Mouse (Mus musculus): ENCODE data around the gene Armc7. TPM values are rescaled to one million over a fixed set of nuclear protein-coding genes. Genes with fewer than 3 reads are reported as not detected.

The Armc7 gene
- polyA plus RNA-seq, 1 experiment: 6.2 TPM

GRCm38 (mm10) chr11:115515021-115515420 is 39.6 kb downstream of the Armc7 start:
- Histone ChIP-seq H3K36me3 (ENCODE audit: control insufficient read depth, insufficient read depth) (no peaks in the 10 kb centered on the region), H3K79me2 (ENCODE audit: control insufficient read depth, insufficient read depth) (peaks cover 41% of the 10 kb centered on the region), H3K4me2 (ENCODE audit: low read depth) (peak overlapping the region; percentile 96), H3K4me3 (peak overlapping the region; percentile 92), H3K27me3 (ENCODE audit: control insufficient read depth, insufficient read depth, insufficient read length) (no peaks in the 10 kb centered on the region), H3ac (ENCODE audit: control insufficient read depth, insufficient read length) (no peak overlapping the region)
- no peak for TF ChIP-seq MYOD1 (IDR thresholded peaks at IDR 0.05; ENCODE audit: control insufficient read depth in 1 of 3, insufficient read length in 2 of 3, low read depth in 2 of 3)

- Histone ChIP-seq H3ac (ENCODE audit: control insufficient read depth, insufficient read length) (no peak overlapping the region), H3K79me2 (ENCODE audit: control insufficient read depth, insufficient read depth) (peaks cover 21% of the 10 kb centered on the region), H3K27me3 (ENCODE audit: control insufficient read depth, insufficient read depth, insufficient read length) (no peaks in the 10 kb centered on the region), H3K36me3 (ENCODE audit: control insufficient read depth, insufficient read depth) (no peaks in the 10 kb centered on the region), H3K4me2 (ENCODE audit: low read depth) (peak overlapping the region; percentile 44), H3K4me3 (no peak overlapping the region)
- TF ChIP-seq POLR2A (IDR thresholded peaks at IDR 0.05; ENCODE audit: insufficient read length, low read depth) (no peak), REST (IDR thresholded peaks at IDR 0.05; ENCODE audit: insufficient read depth, insufficient read length) (no peak), TCF12 (IDR thresholded peaks at IDR 0.05; ENCODE audit: insufficient read depth, poor library complexity, severe bottlenecking) (peak; percentile 88), MYOD1 (IDR thresholded peaks at IDR 0.05; ENCODE audit: control insufficient read depth in 1 of 3, insufficient read length in 2 of 3, low read depth in 2 of 3) (peak; percentile 45 to 81 (median 51)), MYOG (IDR thresholded peaks at IDR 0.05; ENCODE audit: control insufficient read depth in 1 of 3, insufficient read depth in 1 of 3, insufficient read length in 2 of 3, low read depth in 2 of 3) (peak in 2 of 3 experiments; percentile 61 to 96)
Measured at GRCm38 (mm10) chr11:115516942-115517341, 41.5 kb downstream of the Armc7 start.

GRCm38 (mm10) chr11:115518693-115519092 is 43.2 kb downstream of the Armc7 start:
- Histone ChIP-seq H3K79me2 (ENCODE audit: control insufficient read depth, insufficient read depth) (peaks cover 4% of the 10 kb centered on the region), H3K36me3 (ENCODE audit: control insufficient read depth, insufficient read depth) (peaks cover 8% of the 10 kb centered on the region), H3K27me3 (ENCODE audit: control insufficient read depth, insufficient read depth, insufficient read length) (no peaks in the 10 kb centered on the region), H3K4me2 (ENCODE audit: low read depth) (no peak overlapping the region), H3K4me3 (no peak overlapping the region), H3ac (ENCODE audit: control insufficient read depth, insufficient read length) (no peak overlapping the region)
- TF ChIP-seq USF1 (IDR thresholded peaks at IDR 0.05; ENCODE audit: low read depth) (no peak), TCF12 (IDR thresholded peaks at IDR 0.05; ENCODE audit: insufficient read depth, poor library complexity, severe bottlenecking) (no peak), MYOD1 (IDR thresholded peaks at IDR 0.05; ENCODE audit: control insufficient read depth in 1 of 3, insufficient read length in 2 of 3, low read depth in 2 of 3) (peak in 1 of 3 experiments; percentile 13), SRF (IDR thresholded peaks at IDR 0.05; ENCODE audit: control insufficient read depth, insufficient read length, low read depth) (no peak)

- Histone ChIP-seq H3K79me2 (ENCODE audit: control insufficient read depth, insufficient read depth) (no peaks in the 10 kb centered on the region), H3K4me3 (no peak overlapping the region), H3K27me3 (ENCODE audit: control insufficient read depth, insufficient read depth, insufficient read length) (no peaks in the 10 kb centered on the region), H3K4me2 (ENCODE audit: low read depth) (no peak overlapping the region), H3K36me3 (ENCODE audit: control insufficient read depth, insufficient read depth) (peaks cover 15% of the 10 kb centered on the region), H3ac (ENCODE audit: control insufficient read depth, insufficient read length) (no peak overlapping the region)
- TF ChIP-seq POLR2AphosphoS2 (IDR thresholded peaks at IDR 0.05; ENCODE audit: insufficient read length, low read depth) (no peak), TCF3 (IDR thresholded peaks at IDR 0.05; ENCODE audit: insufficient read length, low read depth) (no peak), POLR2A (IDR thresholded peaks at IDR 0.05; ENCODE audit: insufficient read length, low read depth) (no peak), MYOD1 (IDR thresholded peaks at IDR 0.05; ENCODE audit: control insufficient read depth in 1 of 3, insufficient read length in 2 of 3, low read depth in 2 of 3) (no peak), MAX (IDR thresholded peaks at IDR 0.05; ENCODE audit: low read depth) (no peak), TCF12 (IDR thresholded peaks at IDR 0.05; ENCODE audit: insufficient read depth, poor library complexity, severe bottlenecking) (no peak), E2F4 (IDR thresholded peaks at IDR 0.05; ENCODE audit: insufficient read depth) (no peak), USF1 (IDR thresholded peaks at IDR 0.05; ENCODE audit: low read depth) (no peak), REST (IDR thresholded peaks at IDR 0.05; ENCODE audit: insufficient read depth, insufficient read length) (no peak), SRF (IDR thresholded peaks at IDR 0.05; ENCODE audit: control insufficient read depth, insufficient read length, low read depth) (no peak), MYOG (IDR thresholded peaks at IDR 0.05; ENCODE audit: control insufficient read depth in 1 of 3, insufficient read depth in 1 of 3, insufficient read length in 2 of 3, low read depth in 2 of 3) (no peak)
Measured at GRCm38 (mm10) chr11:115519581-115519980, 44.1 kb downstream of the Armc7 start.

- Histone ChIP-seq H3K36me3 (ENCODE audit: control insufficient read depth, insufficient read depth) (peaks cover 21% of the 10 kb centered on the region), H3ac (ENCODE audit: control insufficient read depth, insufficient read length) (no peak overlapping the region), H3K4me2 (ENCODE audit: low read depth) (no peak overlapping the region), H3K27me3 (ENCODE audit: control insufficient read depth, insufficient read depth, insufficient read length) (no peaks in the 10 kb centered on the region), H3K4me3 (no peak overlapping the region), H3K79me2 (ENCODE audit: control insufficient read depth, insufficient read depth) (peaks cover 5% of the 10 kb centered on the region)
- TF ChIP-seq REST (IDR thresholded peaks at IDR 0.05; ENCODE audit: insufficient read depth, insufficient read length): no peak
- peak; percentile 48 for TF ChIP-seq POLR2AphosphoS2 (IDR thresholded peaks at IDR 0.05; ENCODE audit: insufficient read length, low read depth)
Measured at GRCm38 (mm10) chr11:115520218-115520617, 44.8 kb downstream of the Armc7 start.

GRCm38 (mm10) chr11:115521080-115521479 is 45.6 kb downstream of the Armc7 start:
- Histone ChIP-seq H3K79me2 (ENCODE audit: control insufficient read depth, insufficient read depth) (peaks cover 13% of the 10 kb centered on the region), H3ac (ENCODE audit: control insufficient read depth, insufficient read length) (no peak overlapping the region), H3K4me3 (no peak overlapping the region), H3K36me3 (ENCODE audit: control insufficient read depth, insufficient read depth) (peaks cover 30% of the 10 kb centered on the region), H3K27me3 (ENCODE audit: control insufficient read depth, insufficient read depth, insufficient read length) (no peaks in the 10 kb centered on the region), H3K4me2 (ENCODE audit: low read depth) (no peak overlapping the region)
- TF ChIP-seq REST (IDR thresholded peaks at IDR 0.05; ENCODE audit: insufficient read depth, insufficient read length) (no peak), MYOD1 (IDR thresholded peaks at IDR 0.05; ENCODE audit: control insufficient read depth in 1 of 3, insufficient read length in 2 of 3, low read depth in 2 of 3) (no peak), MYOG (IDR thresholded peaks at IDR 0.05; ENCODE audit: control insufficient read depth in 1 of 3, insufficient read depth in 1 of 3, insufficient read length in 2 of 3, low read depth in 2 of 3) (no peak), TCF12 (IDR thresholded peaks at IDR 0.05; ENCODE audit: insufficient read depth, poor library complexity, severe bottlenecking) (no peak), USF1 (IDR thresholded peaks at IDR 0.05; ENCODE audit: low read depth) (no peak), TCF3 (IDR thresholded peaks at IDR 0.05; ENCODE audit: insufficient read length, low read depth) (no peak), SRF (IDR thresholded peaks at IDR 0.05; ENCODE audit: control insufficient read depth, insufficient read length, low read depth) (no peak), CEBPB (IDR thresholded peaks at IDR 0.05; ENCODE audit: insufficient read depth, poor library complexity, severe bottlenecking) (no peak), MAX (IDR thresholded peaks at IDR 0.05; ENCODE audit: low read depth) (no peak), POLR2AphosphoS2 (IDR thresholded peaks at IDR 0.05; ENCODE audit: insufficient read length, low read depth) (no peak), E2F4 (IDR thresholded peaks at IDR 0.05; ENCODE audit: insufficient read depth) (no peak), POLR2A (IDR thresholded peaks at IDR 0.05; ENCODE audit: insufficient read length, low read depth) (no peak)

All from myocyte (in vitro differentiated cells).